Mouse (Mus musculus) CH12.LX (cell line): ENCODE results near the gene Arhgap4. TPM values are rescaled to one million over a fixed set of nuclear protein-coding genes. Genes with fewer than 3 reads are reported as not detected.

Experiments
- DNase-seq: peaks from one replicate; pipeline ENCODE4 v3.0.0-alpha.2; 2013; ENCODE audit errors: extremely low read depth
- H3K27ac ChIP-seq: 2 replicates; pipeline ENCODE4 v1.5.1; 2012; ENCODE audit warnings: low read depth, mild to moderate bottlenecking, control low read depth, moderate library complexity; ENCODE audit not compliant: insufficient read depth
- H3K27me3 ChIP-seq: replicated peaks from 2 replicates; pipeline ENCODE3; 2012; ENCODE audit warnings: inconsistent platforms
- H3K36me3 ChIP-seq, 2 experiments: replicated peaks in 1 of 2; 2 replicates each; pipeline versions ENCODE3 to v1.6.1; 2012; ENCODE audit warnings: inconsistent platforms in 1 of 2, low read length in 1 of 2, mild to moderate bottlenecking in 1 of 2, mixed read lengths in 1 of 2, moderate library complexity in 1 of 2; ENCODE audit not compliant: control insufficient read depth in 1 of 2, insufficient read depth in 1 of 2
- H3K4me1 ChIP-seq, 2 experiments: 2 replicates each; pipeline ENCODE4 v1.6.1; 2012; ENCODE audit warnings: inconsistent platforms in 1 of 2, moderate library complexity in 1 of 2; ENCODE audit not compliant: insufficient read depth in 2 of 2, control insufficient read depth in 1 of 2
- H3K4me2 ChIP-seq: 2 replicates; pipeline ENCODE4 v1.6.1; 2012; ENCODE audit warnings: low read depth, mild to moderate bottlenecking, control low read depth; ENCODE audit not compliant: poor library complexity, insufficient read depth, severe bottlenecking
- H3K4me3 ChIP-seq, 3 experiments: fragments of 150-350 bp in 1 of 3; sonication (generic) in 1 of 3; replicated peaks in 1 of 3; 2 replicates each; pipeline versions ENCODE3 to v1.5.1; 2011 to 2012; ENCODE audit warnings: low read depth in 2 of 3, low read length in 2 of 3, mild to moderate bottlenecking in 2 of 3, moderate library complexity in 2 of 3, control low read depth in 1 of 3, improper control_type of control experiment in 1 of 3, inconsistent platforms in 1 of 3, mixed read lengths in 1 of 3; ENCODE audit not compliant: poor library complexity in 1 of 3
- H3K79me2 ChIP-seq: replicated peaks from 2 replicates; pipeline ENCODE4 v1.6.1; 2012; ENCODE audit warnings: mild to moderate bottlenecking, moderate library complexity; ENCODE audit not compliant: control insufficient read depth, poor library complexity, insufficient read depth, severe bottlenecking; ENCODE audit errors: extremely low read depth
- H3K9ac ChIP-seq: 2 replicates; pipeline ENCODE4 v1.6.1; 2012; ENCODE audit warnings: low read depth, mild to moderate bottlenecking, control low read depth, moderate library complexity; ENCODE audit not compliant: insufficient read depth
- H3K9me3 ChIP-seq: replicated peaks from 2 replicates; pipeline ENCODE3; 2012; ENCODE audit warnings: low read length, inconsistent platforms, mixed read lengths
- BHLHE40 ChIP-seq: IDR thresholded peaks from 2 replicates; pipeline ENCODE4 v1.6.1; 2011; ENCODE audit warnings: mild to moderate bottlenecking, low read depth, low read length, improper control_type of control experiment
- CHD1 ChIP-seq: IDR thresholded peaks from 2 replicates; pipeline ENCODE4 v1.6.1; 2012; ENCODE audit warnings: low read depth, low read length, improper control_type of control experiment, inconsistent platforms
- CHD2 ChIP-seq: IDR thresholded peaks from 2 replicates; pipeline ENCODE4 v1.6.1; 2011; ENCODE audit warnings: low read length, improper control_type of control experiment
- CTCF ChIP-seq, 2 experiments: IDR thresholded peaks in 1 of 2; conservative IDR thresholded peaks in 1 of 2; 2 replicates each; pipeline ENCODE4 v1.5.1; 2011 to 2012; ENCODE audit warnings: low read depth in 2 of 2, low read length in 2 of 2, improper control_type of control experiment in 1 of 2, inconsistent platforms in 1 of 2, mild to moderate bottlenecking in 1 of 2, moderate library complexity in 1 of 2
- E2F4 ChIP-seq: IDR thresholded peaks from 2 replicates; pipeline ENCODE4 v1.6.1; 2011; ENCODE audit warnings: low read depth, low read length, improper control_type of control experiment; ENCODE audit not compliant: insufficient replicate concordance
- EP300 ChIP-seq: IDR thresholded peaks from 2 replicates; pipeline ENCODE4 v1.6.1; 2011; ENCODE audit warnings: low read length, improper control_type of control experiment
- ETS1 ChIP-seq: conservative IDR thresholded peaks from 2 replicates; pipeline ENCODE4 v1.6.1; 2012; ENCODE audit warnings: low read depth, mild to moderate bottlenecking, inconsistent platforms, low read length, improper control_type of control experiment, moderate library complexity
- IRF4 ChIP-seq: IDR thresholded peaks from 2 replicates; pipeline ENCODE4 v1.6.1; 2014; ENCODE audit warnings: low read depth, mild to moderate bottlenecking, inconsistent platforms, low read length, improper control_type of control experiment
- JUND ChIP-seq: conservative IDR thresholded peaks from 2 replicates; pipeline ENCODE4 v1.6.1; 2011; ENCODE audit warnings: low read depth, low read length, improper control_type of control experiment
- MAFK ChIP-seq: IDR thresholded peaks from 2 replicates; pipeline ENCODE4 v1.6.1; 2011; ENCODE audit warnings: low read length, improper control_type of control experiment; ENCODE audit not compliant: insufficient replicate concordance
- MAZ ChIP-seq: IDR thresholded peaks from 2 replicates; pipeline ENCODE4 v1.6.1; 2012; ENCODE audit warnings: low read depth, mild to moderate bottlenecking, inconsistent platforms, low read length, improper control_type of control experiment, moderate library complexity
- MXI1 ChIP-seq: IDR thresholded peaks from 2 replicates; pipeline ENCODE4 v1.6.1; 2011; ENCODE audit warnings: mild to moderate bottlenecking, low read depth, low read length, improper control_type of control experiment
- MYC ChIP-seq: IDR thresholded peaks from 2 replicates; pipeline ENCODE4 v1.6.1; 2011; ENCODE audit warnings: low read depth, mild to moderate bottlenecking, improper control_type of control experiment, low read length
- NRF1 ChIP-seq: IDR thresholded peaks from 2 replicates; pipeline ENCODE4 v1.6.1; 2014; ENCODE audit warnings: low read depth, mild to moderate bottlenecking, inconsistent platforms, low read length, improper control_type of control experiment, moderate library complexity
- PAX5 ChIP-seq: IDR thresholded peaks from 2 replicates; pipeline ENCODE4 v1.6.1; 2012; ENCODE audit warnings: low read length, inconsistent platforms, mixed read lengths
- RAD21 ChIP-seq: IDR thresholded peaks from 2 replicates; pipeline ENCODE4 v1.6.1; 2011; ENCODE audit warnings: low read depth, mild to moderate bottlenecking, low read length, improper control_type of control experiment, moderate library complexity
- RCOR1 ChIP-seq: conservative IDR thresholded peaks from 2 replicates; pipeline ENCODE4 v1.6.1; 2012; ENCODE audit warnings: low read depth, mild to moderate bottlenecking, inconsistent platforms, low read length, improper control_type of control experiment
- SIN3A ChIP-seq: IDR thresholded peaks from 2 replicates; pipeline ENCODE4 v1.6.1; 2012; ENCODE audit warnings: low read length, improper control_type of control experiment, inconsistent platforms
- SMC3 ChIP-seq: IDR thresholded peaks from 2 replicates; pipeline ENCODE4 v1.6.1; 2011; ENCODE audit warnings: low read depth, low read length, improper control_type of control experiment
- TBP ChIP-seq: conservative IDR thresholded peaks from 2 replicates; pipeline ENCODE4 v1.6.1; 2011; ENCODE audit warnings: low read depth, low read length, improper control_type of control experiment
- UBTF ChIP-seq: IDR thresholded peaks from 2 replicates; pipeline ENCODE4 v1.6.1; 2012; ENCODE audit warnings: low read depth, mild to moderate bottlenecking, inconsistent platforms, low read length, improper control_type of control experiment, moderate library complexity
- USF1 ChIP-seq: IDR thresholded peaks from 2 replicates; pipeline ENCODE4 v1.6.1; 2014; ENCODE audit warnings: low read depth, mild to moderate bottlenecking, inconsistent platforms, low read length, improper control_type of control experiment
- USF2 ChIP-seq: conservative IDR thresholded peaks from 2 replicates; pipeline ENCODE4 v1.6.1; 2011; ENCODE audit warnings: low read depth, low read length, improper control_type of control experiment
- dilution Hi-C: fragments of 300-500 bp; cut with MboI; formaldehyde crosslinking; loops from 2 replicates; pipeline ENCODE4 v1.14.3; 2020; ENCODE audit warnings: low sequenced_read_pairs; ENCODE audit not compliant: extremely low pct_unique_long_range_greater_than_20kb, extremely low pct_ligation_motif_present
- in situ Hi-C: fragments of 300-500 bp; cut with MboI; formaldehyde crosslinking; loops from 3 replicates; pipeline ENCODE4 v1.14.3; 2019; ENCODE audit warnings: low sequenced_read_pairs, low pct_ligation_motif_present, low pct_unique_long_range_greater_than_20kb, mixed read lengths
- polyA plus RNA-seq: library from polyadenylated mRNA; unstranded; fragments of >175 nt; gene quantifications from 2 replicates; pipeline ENCODE4 v1.2.1, GENCODE M21; 2012; ENCODE audit warnings: low read depth; ENCODE audit not compliant: insufficient read length
- total RNA-seq, 2 experiments: library from RNA; depleted of rRNA; stranded (reverse); fragments of 300-350 nt in 1 of 2; fragments of >200 nt in 1 of 2; gene quantifications; 2 replicates each; pipeline ENCODE4 v1.2.3; 2012 to 2014

The Arhgap4 gene
- total and polyA plus RNA-seq, 3 experiments = 10.9 to 24.1 (median 14.3) TPM

DNA sequence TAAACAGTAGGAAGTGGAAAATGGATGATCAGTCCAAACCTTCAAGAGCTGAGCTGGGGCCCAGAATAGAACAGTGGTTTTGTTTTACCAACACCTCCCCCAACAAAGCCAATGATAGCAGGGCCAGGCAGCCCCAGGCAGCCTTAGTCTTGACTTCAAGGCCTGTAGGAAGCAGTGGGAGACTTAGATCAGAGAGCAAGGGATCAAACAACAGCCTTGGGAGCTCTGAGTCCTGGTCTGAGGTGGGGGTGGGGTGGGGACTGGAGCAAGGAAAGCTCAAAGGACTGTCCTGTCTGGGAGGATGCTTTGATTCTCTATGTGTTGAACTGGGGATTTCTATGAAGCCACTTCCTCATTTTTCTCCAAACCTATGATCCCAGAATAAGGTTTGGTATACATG, 50.2 kb downstream of the Arhgap4 start:
- H3K27me3 ChIP-seq = no peaks in the 10 kb centered on the region
- DNase-seq = no peak
- no peak for TF ChIP-seq SMC3
- TF ChIP-seq PAX5 = no peak
- no peak for TF ChIP-seq IRF4
- no peak for TF ChIP-seq BHLHE40
- no peak for TF ChIP-seq E2F4
- no peak for TF ChIP-seq JUND
- no peak for TF ChIP-seq CHD2
- no peak for TF ChIP-seq MAZ
- no peak for TF ChIP-seq CTCF (conservative IDR thresholded peaks at IDR 0.05 in 1 of 2, IDR thresholded peaks at IDR 0.05 in 1 of 2; ENCODE audit: low read depth in 2 of 2, low read length in 2 of 2)
- TF ChIP-seq USF1 = no peak
- TF ChIP-seq CHD1 = no peak
- TF ChIP-seq UBTF = no peak
- no peak for TF ChIP-seq TBP
- TF ChIP-seq ETS1 = no peak
- TF ChIP-seq EP300 = no peak
- TF ChIP-seq RCOR1 = no peak
- TF ChIP-seq NRF1 = no peak
- TF ChIP-seq, all 38 proteins: peak for 0
- Histone ChIP-seq H3K9ac (no peak overlapping the region), H3K4me2 (no peak overlapping the region), H3K79me2 (no peaks in the 10 kb centered on the region), H3K36me3 (no peaks in the 10 kb centered on the region), H3K4me3 (no peak overlapping the region), H3K9me3 (no peaks in the 10 kb centered on the region), H3K27ac (no peak overlapping the region), H3K4me1 (peaks cover 4% of the 10 kb centered on the region in 2 experiments; a peak in 1 of 4 replicates)
- dilution Hi-C loops (no loop called here), in situ Hi-C loops (no loop called here)

DNA sequence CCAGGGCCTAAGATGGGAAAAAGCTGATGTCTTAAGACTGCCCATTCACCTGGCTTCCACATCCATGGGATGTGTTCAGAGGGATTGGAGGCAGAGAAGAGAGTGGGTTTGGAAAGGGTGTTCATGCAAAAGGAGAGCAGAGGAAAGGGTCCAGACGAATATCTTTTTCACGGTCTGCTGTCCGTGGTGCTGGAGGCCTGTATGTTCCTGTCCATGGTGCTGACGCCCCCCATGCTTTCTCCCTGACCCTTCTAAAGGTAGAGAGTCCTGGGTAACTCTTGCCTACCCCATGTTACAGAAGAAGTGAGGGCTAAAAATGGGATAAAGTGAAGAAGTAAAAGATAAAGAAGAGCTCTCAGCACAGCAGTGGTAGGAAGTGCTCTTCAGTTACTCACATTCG, 52.3 kb downstream of the Arhgap4 start:
- Histone ChIP-seq H3K27ac (no peak overlapping the region), H3K4me3 (no peak overlapping the region), H3K79me2 (no peaks in the 10 kb centered on the region), H3K4me1 (no peaks in the 10 kb centered on the region), H3K9me3 (no peaks in the 10 kb centered on the region), H3K36me3 (no peaks in the 10 kb centered on the region), H3K4me2 (no peak overlapping the region), H3K27me3 (no peaks in the 10 kb centered on the region), H3K9ac (no peak overlapping the region)
- in situ Hi-C loops = no loop called here
- DNase-seq = peak; percentile 20
- dilution Hi-C loops = no loop called here
- no peak for TF ChIP-seq USF2
- no peak for TF ChIP-seq MAFK
- TF ChIP-seq MXI1 = peak; percentile 81
- TF ChIP-seq RAD21 = no peak
- peak; percentile 96 for TF ChIP-seq SIN3A
- TF ChIP-seq MYC = no peak
